Mouse (Mus musculus): ENCODE data around the gene C130026I21Rik. TPM values are rescaled to one million over a fixed set of nuclear protein-coding genes. Genes with fewer than 3 reads are reported as not detected.

Gene C130026I21Rik
- total RNA-seq, 2 experiments from 2014 or later, result 0.50 to 1.7 TPM

DNA sequence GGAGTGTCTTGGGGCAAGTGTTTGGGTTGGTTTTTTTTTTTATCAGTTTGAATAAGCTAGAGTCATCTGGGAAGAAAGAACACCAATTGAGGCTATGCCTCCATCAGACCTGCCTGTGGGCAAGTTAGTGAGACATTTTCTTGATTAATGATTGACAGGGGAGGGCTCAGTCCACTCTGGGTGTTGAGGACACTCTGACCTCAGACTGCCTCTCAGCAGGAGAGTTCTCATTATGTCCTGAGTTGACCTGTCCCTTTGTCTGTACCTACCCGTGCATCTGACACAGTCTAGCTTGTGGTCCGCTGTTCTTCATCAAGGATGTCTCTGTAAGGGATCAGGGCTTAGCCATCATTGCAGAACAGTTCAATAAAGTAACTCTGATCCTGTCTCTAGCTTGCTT is 323.0 kb downstream of the C130026I21Rik start:
- intact Hi-C loops (cut with DNase I), result no loop called here
- no peak for DNase-seq

DNA sequence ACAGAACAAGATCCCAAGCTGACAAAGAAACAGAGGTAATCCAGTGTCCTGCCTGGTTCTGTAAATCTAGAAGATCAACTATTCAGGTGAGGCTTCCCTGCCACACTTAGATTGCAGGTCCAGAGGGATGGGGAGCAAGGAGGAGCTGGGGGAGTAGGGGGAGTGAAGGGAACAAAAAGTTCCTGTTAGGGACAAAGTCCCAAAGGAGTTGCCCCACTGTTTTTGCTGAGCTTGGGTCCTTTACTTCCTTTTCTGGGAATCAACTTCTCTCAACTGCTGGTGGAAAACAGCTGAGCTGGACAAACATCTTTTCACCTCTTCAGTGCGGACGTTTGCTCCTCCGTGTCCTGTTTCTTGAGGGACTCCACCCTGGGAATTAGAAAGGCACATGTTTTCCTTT is 324.4 kb downstream of the C130026I21Rik start:
- no peak for DNase-seq
- intact Hi-C loops (cut with DNase I), result no loop called here

- DNase-seq, result no peak
- intact Hi-C loops (cut with DNase I), result no loop called here
These were observed 326.8 kb downstream of the C130026I21Rik start for GRCm38 (mm10) chr1:84943549-84943948.

Small RNA genes lying within 50 kb of the gene (microRNA-seq; reads per million reads assigned to microRNA genes)
- 0 reads per million in 2 experiments for gene Gm27907

Other genes starting within 250 kb of the C130026I21Rik start
- not detected for gene Gm10553, start 170.4 kb downstream of the C130026I21Rik start, total RNA-seq (2021)
- under 1 TPM; 0.45 to 0.51 TPM for gene A530032D15Rik, start 160.7 kb downstream of the C130026I21Rik start, total RNA-seq (2021)